Mouse (Mus musculus) limb, embryonic 10.5 days (tissue): ENCODE results near the gene Mep1a. TPM values are rescaled to one million over a fixed set of nuclear protein-coding genes. Genes with fewer than 3 reads are reported as not detected.
"Not testable (repeated sequence)": the region's sequence is repeated elsewhere in the genome, so short reads cannot be mapped to it uniquely, and the experiment has no call there.

Source experiments
- DNase-seq: peaks from one replicate; pipeline ENCODE4 v3.0.0-alpha.2; 2017; ENCODE audit warnings: low spot score
- H3K27ac ChIP-seq: fragments of 300-500 bp; sonication (generic); 2 replicates; pipeline ENCODE4 v1.5.1; 2016; ENCODE audit warnings: mild to moderate bottlenecking
- H3K27me3 ChIP-seq: fragments of 300-500 bp; sonication (generic); 2 replicates; pipeline ENCODE4 v1.6.1; 2016; ENCODE audit warnings: low read depth, mild to moderate bottlenecking; ENCODE audit not compliant: poor library complexity, severe bottlenecking
- H3K36me3 ChIP-seq: fragments of 300-500 bp; sonication (generic); 2 replicates; pipeline ENCODE4 v1.6.1; 2016; ENCODE audit warnings: mild to moderate bottlenecking, moderate library complexity
- H3K4me1 ChIP-seq: fragments of 300-500 bp; sonication (generic); 2 replicates; pipeline ENCODE4 v1.6.1; 2016
- H3K4me3 ChIP-seq: fragments of 300-500 bp; sonication (generic); 2 replicates; pipeline ENCODE4 v1.5.1; 2016; ENCODE audit warnings: mild to moderate bottlenecking, moderate library complexity
- H3K9me3 ChIP-seq: fragments of 300-500 bp; sonication (generic); replicated peaks from 2 replicates; pipeline ENCODE4 v1.6.1; 2016; ENCODE audit warnings: mild to moderate bottlenecking
- WGBS: fragments of 180-500 bp; shearing (Covaris S2); methylation state at CpG from one replicate; pipeline ENCODE4 v1.1.7; 2016; 5-methylcytosine and 5-hydroxymethylcytosine counted together
- polyA plus RNA-seq: library from polyadenylated mRNA; unstranded; fragments of >200 nt; fragmentation: Nextera tagmentation; extraction: Ambion mirVana; gene quantifications from 2 replicates; pipeline ENCODE4 v1.2.1, GENCODE M21; 2016

Mep1a gene
- not detected in 2 replicates for polyA plus RNA-seq

- 94% methylated on average over 9 of the region's 9 CpGs for WGBS
- H3K27me3 ChIP-seq = no peaks in the 10 kb centered on the region
- H3K9me3 ChIP-seq = no peaks in the 10 kb centered on the region
- no peaks in the 10 kb centered on the region for H3K36me3 ChIP-seq
- H3K27ac ChIP-seq = no peak within 1 kb of the TSS
- no peaks in the 10 kb centered on the region for H3K4me1 ChIP-seq
- DNase-seq = no peak
- no peak within 1 kb of the TSS for H3K4me3 ChIP-seq
Observed at GRCm38 (mm10) chr17:43502592-43502991, at the start of gene Mep1a. Mep1a (minus strand) TSS chr17:43502812.

- 0 out of 2 replicates have a peak overlapping the region, but pooled peaks have one; percentile 30 for H3K27ac ChIP-seq
- H3K27me3 ChIP-seq = no peaks in the 10 kb centered on the region
- H3K9me3 ChIP-seq = no peaks in the 10 kb centered on the region
- WGBS = 48% methylated on average over 3 of the region's 3 CpGs
- no peak for DNase-seq
- no peaks in the 10 kb centered on the region for H3K36me3 ChIP-seq
- peaks cover 4% of the 10 kb centered on the region; the same call in 1 of the 2 replicates for H3K4me1 ChIP-seq
- no peak overlapping the region for H3K4me3 ChIP-seq
Observed at GRCm38 (mm10) chr17:43551122-43551630, 48.6 kb upstream of the Mep1a start.

- no peaks in the 10 kb centered on the region for H3K36me3 ChIP-seq
- no peak for DNase-seq
- no peaks in the 10 kb centered on the region for H3K9me3 ChIP-seq
- H3K27ac ChIP-seq = no peak overlapping the region
- no peak overlapping the region for H3K4me3 ChIP-seq
- no peaks in the 10 kb centered on the region for H3K27me3 ChIP-seq
- H3K4me1 ChIP-seq = no peaks in the 10 kb centered on the region
- WGBS = 89% methylated on average over 4 of the region's 4 CpGs
Observed at GRCm38 (mm10) chr17:43544040-43544439, 41.4 kb upstream of the Mep1a start.

- Histone ChIP-seq H3K27me3 (no peaks in the 10 kb centered on the region), H3K9me3 (no peaks in the 10 kb centered on the region), H3K4me1 (no peaks in the 10 kb centered on the region), H3K4me3 (no peak within 1 kb of the TSS), H3K36me3 (no peaks in the 10 kb centered on the region), H3K27ac (no peak within 1 kb of the TSS)
- no peak for DNase-seq
- 25% methylated on average over 1 of the region's 1 CpGs for WGBS
Observed at GRCm38 (mm10) chr17:43543539-43543938, 40.9 kb upstream of the Mep1a start, which contains the start of gene Ankrd66. Ankrd66 (minus strand) TSS chr17:43543639.

GRCm38 (mm10) chr17:43538767-43539166, 36.2 kb upstream of the Mep1a start:
- no peak for DNase-seq
- Histone ChIP-seq H3K9me3 (no peaks in the 10 kb centered on the region), H3K36me3 (no peaks in the 10 kb centered on the region), H3K4me1 (peaks cover 9% of the 10 kb centered on the region), H3K27ac (no peak overlapping the region), H3K27me3 (no peaks in the 10 kb centered on the region), H3K4me3 (no peak overlapping the region)
- WGBS = 95% methylated on average over 3 of the region's 3 CpGs

GRCm38 (mm10) chr17:43536841-43537240, 34.2 kb upstream of the Mep1a start:
- not testable (repeated sequence) for DNase-seq, H3K4me1 ChIP-seq, H3K36me3 ChIP-seq, H3K4me3 ChIP-seq, H3K27me3 ChIP-seq, H3K27ac ChIP-seq, H3K9me3 ChIP-seq
- 95% methylated on average over 6 of the region's 6 CpGs for WGBS

GRCm38 (mm10) chr17:43534362-43535222, 32.0 kb upstream of the Mep1a start:
- Histone ChIP-seq H3K4me3 (peak overlapping the region; percentile 37), H3K27ac (peak overlapping the region; percentile 65), H3K36me3 (no peaks in the 10 kb centered on the region), H3K4me1 (peaks cover 9% of the 10 kb centered on the region), H3K9me3 (no peaks in the 10 kb centered on the region), H3K27me3 (no peaks in the 10 kb centered on the region)
- WGBS = 21% methylated on average over 23 of the region's 23 CpGs
- DNase-seq = peak; percentile 78

GRCm38 (mm10) chr17:43531192-43531591, 28.6 kb upstream of the Mep1a start:
- H3K9me3 ChIP-seq = no peaks in the 10 kb centered on the region
- WGBS = 94% methylated on average over 4 of the region's 4 CpGs
- no peak overlapping the region for H3K27ac ChIP-seq

GRCm38 (mm10) chr17:43530507-43530906, 27.9 kb upstream of the Mep1a start:
- no peak for DNase-seq
- no peak overlapping the region for H3K4me3 ChIP-seq
- 92% methylated on average over 2 of the region's 2 CpGs for WGBS
- H3K9me3 ChIP-seq = no peaks in the 10 kb centered on the region
- peaks cover 9% of the 10 kb centered on the region for H3K4me1 ChIP-seq
- H3K27me3 ChIP-seq = no peaks in the 10 kb centered on the region
- no peaks in the 10 kb centered on the region for H3K36me3 ChIP-seq
- no peak overlapping the region for H3K27ac ChIP-seq

More at GRCm38 (mm10) chr17:43531192-43531591, 28.6 kb upstream of the Mep1a start:
- H3K4me3 ChIP-seq = no peak overlapping the region
- H3K4me1 ChIP-seq = peaks cover 9% of the 10 kb centered on the region
- H3K36me3 ChIP-seq = no peaks in the 10 kb centered on the region
- H3K27me3 ChIP-seq = no peaks in the 10 kb centered on the region
- no peak for DNase-seq

- no peaks in the 10 kb centered on the region for H3K9me3 ChIP-seq
- no peak for DNase-seq
- H3K27me3 ChIP-seq = 0 out of 2 replicates have a peak, but pooled peaks cover 5% of the 10 kb centered on the region
- no peaks in the 10 kb centered on the region for H3K4me1 ChIP-seq
- no peaks in the 10 kb centered on the region for H3K36me3 ChIP-seq
- H3K4me3 ChIP-seq = no peak overlapping the region
- no peak overlapping the region for H3K27ac ChIP-seq
- WGBS = 85% methylated on average over 3 of the region's 3 CpGs
Observed at GRCm38 (mm10) chr17:43520166-43520565, 17.6 kb upstream of the Mep1a start.

GRCm38 (mm10) chr17:43518644-43519409, 16.2 kb upstream of the Mep1a start:
- DNase-seq = peak; percentile 80
- H3K4me3 ChIP-seq = no peak overlapping the region
- 37% methylated on average over 18 of the region's 18 CpGs for WGBS
- H3K27me3 ChIP-seq = 0 out of 2 replicates have a peak, but pooled peaks cover 5% of the 10 kb centered on the region
- H3K27ac ChIP-seq = no peak overlapping the region
- no peaks in the 10 kb centered on the region for H3K36me3 ChIP-seq
- no peaks in the 10 kb centered on the region for H3K9me3 ChIP-seq
- H3K4me1 ChIP-seq = no peaks in the 10 kb centered on the region

- Histone ChIP-seq H3K27me3 (no peaks in the 10 kb centered on the region), H3K4me1 (peaks cover 10% of the 10 kb centered on the region), H3K27ac (no peak overlapping the region), H3K4me3 (no peak overlapping the region), H3K36me3 (no peaks in the 10 kb centered on the region), H3K9me3 (no peaks in the 10 kb centered on the region)
- DNase-seq = no peak
- 46% methylated on average over 4 of the region's 4 CpGs for WGBS
Observed at GRCm38 (mm10) chr17:43510782-43511181, 8.2 kb upstream of the Mep1a start.

- 72% methylated on average over 6 of the region's 6 CpGs for WGBS
Observed at GRCm38 (mm10) chr17:43504594-43504934, 2.0 kb upstream of the Mep1a start.

More at GRCm38 (mm10) chr17:43504594-43504934, 2.0 kb upstream of the Mep1a start:
- H3K27ac ChIP-seq = no peak overlapping the region
- no peak overlapping the region for H3K4me3 ChIP-seq
- no peaks in the 10 kb centered on the region for H3K9me3 ChIP-seq
- no peaks in the 10 kb centered on the region for H3K27me3 ChIP-seq
- H3K36me3 ChIP-seq = no peaks in the 10 kb centered on the region
- H3K4me1 ChIP-seq = no peaks in the 10 kb centered on the region
- DNase-seq = no peak
